21 mouse cellular contexts compared by ENCODE assay signal in the genomic region with DNA sequence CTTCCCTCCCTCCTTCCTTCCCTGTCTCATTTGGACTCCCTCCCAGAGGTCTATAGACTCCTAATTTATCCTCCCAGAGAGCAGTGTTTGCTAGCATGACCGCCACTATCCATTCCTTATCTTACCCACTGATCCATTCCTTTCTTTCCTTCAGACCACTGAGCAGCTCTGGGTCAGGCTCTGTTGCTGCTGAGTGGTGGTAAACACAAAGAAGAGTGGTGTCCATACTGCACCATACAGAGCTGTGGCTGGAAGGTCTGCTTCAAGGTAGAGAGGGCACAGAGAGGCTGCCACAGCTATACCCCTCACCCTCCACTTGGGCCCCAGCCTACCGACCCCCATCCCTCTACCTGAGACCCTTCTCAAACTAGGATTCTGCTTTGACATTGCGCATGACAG. TPM values are rescaled to one million over a fixed set of nuclear protein-coding genes. Genes with fewer than 3 reads are reported as not detected.
DNase-seq lines count a peak whose midpoint lies in the region; ATAC-seq and TF ChIP-seq lines count a peak whose summit lies in the region.
"Had no signal": no experiment of that assay in that cellular context is flagged by ENCODE, and none has a peak within 500 bp of the region (broad histone marks: within the 10 kb centered on the region; RNA-seq: fewer than 3 reads in every experiment).

No protein-coding gene starts in this region.

- no peaks in the 10 kb centered on the region for H3K79me2 ChIP-seq in macrophage (ENCODE audit: inconsistent target)

- 0 out of 2 replicates have a peak, but pooled peaks cover 2% of the 10 kb centered on the region for H3K4me1 ChIP-seq in kidney, postnatal 0 days (replicated peaks; ENCODE audit: insufficient read depth, low read length)
- H3K4me1 ChIP-seq: forebrain, embryonic 13.5 days; midbrain, embryonic 10.5 days had no signal

- H3K9ac ChIP-seq in kidney, postnatal 0 days (ENCODE audit: low read depth, low read length): no peak overlapping the region
- H3K9ac ChIP-seq: forebrain, embryonic 13.5 days; hindbrain, embryonic 15.5 days; liver, embryonic 15.5 days had no signal

- no peak overlapping the region for H3K4me2 ChIP-seq in kidney, postnatal 0 days (ENCODE audit: low read length)
- H3K4me2 ChIP-seq: forebrain, embryonic 13.5 days; hindbrain, embryonic 15.5 days; liver, embryonic 15.5 days had no signal

- H3K27ac ChIP-seq in kidney, postnatal 0 days: no peak overlapping the region
- H3K27ac ChIP-seq in macrophage: peak overlapping the region; percentile 76
- H3K27ac ChIP-seq: forebrain, embryonic 13.5 days; hindbrain, embryonic 15.5 days; liver, embryonic 15.5 days; midbrain, embryonic 10.5 days had no signal

- no peak for TF ChIP-seq CTCF in kidney, postnatal 0 days (IDR thresholded peaks at IDR 0.05; ENCODE audit: low read depth)

- peak; percentile 52 for DNase-seq in kidney, postnatal 0 days (ENCODE audit: low spot score)
- no peak for DNase-seq in kidney, adult 8-10 months
- DNase-seq in retina, postnatal 1 day: peak; percentile 14
- DNase-seq in retina, embryonic 14.5 days (ENCODE audit: low spot score): no peak
- no peak for DNase-seq in thymus, postnatal 10 days (ENCODE audit: low spot score in 2 of 2)
- no peak for DNase-seq in ovary, adult 18-20 months (ENCODE audit: low spot score)
- no peak for DNase-seq in ovary, postnatal 36 days (ENCODE audit: low spot score)
- DNase-seq: B cell, adult 2 months; cerebellum, adult 8-10 months; gastrocnemius, postnatal 14 days; heart, adult 18-20 months; heart, postnatal 4 days; kidney, adult 18-20 months; layer of hippocampus, postnatal 36 days; right cerebral cortex, postnatal 25 days; thymus, postnatal 25 days had no signal

- WGBS in kidney, postnatal 0 days: 85% methylated on average over 3 of the region's 3 CpGs
- WGBS in macrophage (ENCODE audit: missing documents): 85% methylated on average over 3 of the region's 3 CpGs

- H3K9me3 ChIP-seq in kidney, postnatal 0 days (replicated peaks; ENCODE audit: low read length): no peaks in the 10 kb centered on the region; the same call in 1 of the 2 replicates
- H3K9me3 ChIP-seq: forebrain, embryonic 13.5 days; hindbrain, embryonic 15.5 days; liver, embryonic 15.5 days had no signal

- H3K36me3 ChIP-seq in kidney, postnatal 0 days (ENCODE audit: insufficient read depth, low read length): no peaks in the 10 kb centered on the region
- no peaks in the 10 kb centered on the region for H3K36me3 ChIP-seq in macrophage (ENCODE audit: inconsistent target)
- H3K36me3 ChIP-seq: hindbrain, embryonic 15.5 days; liver, embryonic 15.5 days; midbrain, embryonic 10.5 days had no signal

- no peaks in the 10 kb centered on the region for H3K27me3 ChIP-seq in kidney, postnatal 0 days (ENCODE audit: insufficient read depth, low read length)
- H3K27me3 ChIP-seq: forebrain, embryonic 13.5 days; hindbrain, embryonic 15.5 days; liver, embryonic 15.5 days had no signal

- peak; percentile 55; the same call in 1 of the 2 replicates for ATAC-seq in kidney, postnatal 0 days (replicated peaks; ENCODE audit: low FRiP score, low read depth)
- ATAC-seq: forebrain, embryonic 13.5 days had no signal

- H3K4me3 ChIP-seq in kidney, postnatal 0 days (replicated peaks; ENCODE audit: low read depth, low read length): no peak overlapping the region
- no peak overlapping the region for H3K4me3 ChIP-seq in macrophage (ENCODE audit: inconsistent target)
- H3K4me3 ChIP-seq: forebrain, embryonic 13.5 days; hindbrain, embryonic 15.5 days; liver, embryonic 15.5 days; midbrain, embryonic 10.5 days had no signal

RNA-seq across cellular contexts. Expression of a gene that starts 40.3 kb away (rescaled TPM):
- 18.5 and 21.3 TPM in 2 replicates for polyA plus RNA-seq in kidney, postnatal 0 days (2015; fragmentation: Nextera tagmentation; extraction: Ambion mirVana)
- 10 to 100 TPM in 10 of 26 experiments, 1 to 10 TPM in 15, under 1 TPM in 1; 0.18 to 15.3 (median 7.6) TPM for total RNA-seq in macrophage (2018; cell fraction: chromatin; rRNA removed)
- total RNA-seq in macrophage (2018; cell fraction: cytosol; rRNA removed): 1 to 10 TPM; 2.1 to 5.9 (median 4.0) TPM
- total RNA-seq in macrophage (2018; cell fraction: nucleus; rRNA removed): 10 to 100 TPM in 3 of 26 experiments, 1 to 10 TPM in 22, under 1 TPM in 1; 0.44 to 12.4 (median 3.7) TPM
- 5.4 to 9.0 TPM (median 7.2 TPM) in 3 replicates for polyA plus RNA-seq in macrophage (2018)

Comparison
In these comparisons a context has a peak if more than half of its experiments do, and no peak if none do; other contexts are left out.
1. DNase-seq: peak in kidney, postnatal 0 days (single experiment) and retina, postnatal 1 day (single experiment); none in kidney, adult 8-10 months (0 of 2), retina, embryonic 14.5 days (single experiment), thymus, postnatal 10 days (0 of 2), ovary, adult 18-20 months (single experiment) and ovary, postnatal 36 days (single experiment).